Mouse (Mus musculus) layer of hippocampus, postnatal 10 days (tissue): ENCODE measurements around the gene Ckap2l. TPM values are rescaled to one million over a fixed set of nuclear protein-coding genes. Genes with fewer than 3 reads are reported as not detected.

ENCODE experiments used
- DNase-seq, 2 experiments: peaks; one replicate each; pipeline ENCODE4 v3.0.0; 2021; ENCODE audit warnings: low spot score in 2 of 2
- total RNA-seq, 2 experiments: library from RNA; stranded (reverse); gene quantifications; 2 replicates each; pipeline ENCODE4 v1.2.3; 2021

Ckap2l gene
- total RNA-seq, 2 experiments from 2014 or later: 3.3 to 4.1 TPM

DNA sequence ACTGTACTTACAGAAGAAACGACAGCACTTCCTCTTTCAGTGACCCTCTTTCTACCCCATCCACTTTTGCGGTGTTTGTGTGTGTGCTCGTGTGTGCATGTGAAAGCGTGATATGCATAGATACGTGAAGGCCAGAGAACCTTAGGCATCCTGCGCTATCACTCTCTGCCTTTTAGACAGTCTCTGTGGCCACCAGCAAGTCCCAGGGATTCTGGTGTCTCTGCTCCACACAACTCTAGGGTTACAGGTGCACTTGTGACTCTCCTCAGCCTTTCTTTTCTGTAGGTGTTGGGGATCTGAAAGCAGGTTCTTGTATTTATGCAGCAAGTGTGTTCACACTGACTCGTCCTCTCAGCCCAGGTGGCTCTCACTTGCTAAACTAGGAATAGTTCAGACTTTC lies 31.7 kb downstream of the Ckap2l start:
- DNase-seq: no peak

DNA sequence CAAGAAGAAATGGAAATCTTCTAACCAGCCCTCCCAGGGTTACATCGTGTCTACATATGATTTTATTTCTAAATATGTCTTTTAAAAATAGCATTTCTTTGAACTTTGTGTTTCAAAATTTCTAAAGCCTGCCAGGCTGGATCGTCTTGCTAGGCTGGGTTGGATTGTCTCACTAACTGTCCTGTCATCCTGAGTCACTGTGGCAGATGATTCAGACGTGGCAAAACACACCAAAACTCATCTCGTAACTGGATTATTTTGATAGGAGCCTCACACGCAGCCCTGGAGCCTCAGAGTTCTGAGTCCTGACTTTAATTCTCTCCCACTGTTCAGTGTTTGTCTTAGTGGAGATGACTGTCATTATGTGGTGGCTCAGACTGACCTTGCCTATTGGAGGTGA lies 33.9 kb downstream of the Ckap2l start:
- DNase-seq: no peak

DNA sequence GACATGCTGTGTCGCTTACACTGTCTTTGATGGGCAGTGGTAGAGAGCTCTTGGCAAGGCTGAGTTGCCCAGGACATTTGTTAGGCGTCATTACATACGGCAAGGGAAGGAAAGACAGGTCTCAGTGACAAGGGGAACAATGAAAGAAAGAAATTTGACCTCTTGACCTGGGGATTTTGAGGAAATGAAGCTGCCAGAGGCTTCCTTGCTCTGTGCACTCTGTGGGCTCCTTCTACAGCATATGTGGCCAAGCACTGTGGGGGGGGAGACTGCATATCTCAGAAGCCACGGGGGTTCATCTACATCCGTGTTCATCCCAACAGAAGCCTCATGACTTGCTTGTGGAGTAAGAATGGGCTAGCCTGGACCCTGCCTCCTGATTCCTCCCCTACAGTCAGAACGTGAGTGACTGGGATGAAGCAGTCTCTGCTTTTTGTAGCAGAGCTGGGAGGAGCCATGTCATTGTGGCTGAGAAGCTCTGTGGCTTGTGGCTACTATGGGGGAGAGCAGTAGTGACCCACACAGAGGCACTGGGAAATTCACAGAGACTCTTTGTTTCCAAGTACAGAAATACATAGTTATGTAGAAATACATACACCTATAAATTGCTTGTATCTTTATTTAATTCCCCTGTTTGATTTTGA lies 35.7 kb downstream of the Ckap2l start:
- no peak for DNase-seq

DNA sequence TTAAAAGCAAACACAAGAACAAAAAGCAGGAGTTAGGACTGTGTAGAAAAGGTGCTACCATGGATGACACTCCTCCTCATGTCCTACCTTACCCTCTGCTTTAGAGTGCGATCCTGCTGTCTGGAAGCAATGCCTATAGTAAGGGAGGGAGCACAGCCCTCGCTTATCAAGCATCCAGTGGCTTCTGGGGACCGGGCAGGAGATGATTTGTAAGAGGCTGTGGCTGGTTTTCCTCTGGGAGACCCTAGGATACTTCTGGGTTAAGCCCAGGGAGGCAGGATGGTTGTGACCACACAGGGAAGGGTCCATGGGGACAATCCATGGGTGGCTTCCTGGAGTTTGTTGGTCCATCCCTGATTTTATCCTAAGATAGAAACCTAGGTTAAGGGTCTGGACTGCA lies 36.4 kb downstream of the Ckap2l start:
- no peak for DNase-seq

DNA sequence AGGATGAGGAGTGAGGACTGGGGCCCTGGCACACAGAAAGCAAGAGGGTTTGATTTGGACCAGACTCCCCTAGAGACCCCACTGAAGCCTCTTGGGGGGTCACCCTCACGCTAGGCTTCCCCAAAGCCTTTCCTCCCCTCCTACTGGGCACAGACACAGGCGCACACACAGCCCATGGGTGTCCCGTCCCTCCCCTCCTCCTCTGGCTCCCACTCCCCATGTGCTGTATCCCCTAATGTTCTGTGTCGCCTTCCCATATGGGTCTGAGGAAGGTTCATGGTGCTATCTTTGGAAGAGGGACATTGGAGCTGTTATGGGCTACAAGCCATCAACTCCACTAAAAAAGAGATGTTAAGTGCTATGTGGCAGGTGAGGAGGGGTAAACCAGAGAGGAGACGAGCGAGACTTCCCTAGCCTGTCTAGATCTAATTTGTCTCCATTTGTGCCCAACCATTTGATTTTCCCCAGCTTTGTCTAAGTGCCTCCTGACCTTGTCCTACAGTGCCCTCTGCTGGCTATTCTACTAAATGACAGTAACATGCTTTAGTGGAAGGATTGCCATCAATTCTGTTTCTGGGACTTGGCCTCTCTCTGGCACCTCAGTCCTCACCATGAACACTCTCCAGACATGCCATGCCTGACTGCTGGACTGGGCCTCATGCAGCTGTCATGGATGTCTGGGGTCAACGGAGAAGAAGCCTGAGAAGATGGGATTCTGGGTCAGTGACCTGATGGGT lies 38.4 kb downstream of the Ckap2l start:
- peak; percentile 63 to 79 for DNase-seq

DNA sequence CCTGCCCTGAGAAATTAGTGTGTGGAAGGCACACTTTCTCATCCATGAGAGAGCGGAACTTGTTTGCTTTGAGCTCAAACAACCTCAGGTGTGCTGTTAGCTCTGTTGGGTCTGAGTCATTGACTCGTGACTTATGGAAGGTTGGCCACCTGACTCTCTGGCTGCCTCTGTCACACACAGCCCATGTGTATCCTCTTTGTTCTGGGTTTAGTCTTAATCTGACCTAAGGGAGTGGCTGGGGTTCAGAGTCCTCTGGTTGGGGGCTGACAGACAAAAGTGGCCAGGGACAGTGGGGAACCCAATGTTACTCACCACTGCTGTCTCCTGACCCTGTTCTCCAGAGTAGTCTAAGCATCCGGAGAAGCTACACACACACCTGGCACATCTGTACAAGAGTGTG lies 39.0 kb downstream of the Ckap2l start:
- DNase-seq: no peak

DNA sequence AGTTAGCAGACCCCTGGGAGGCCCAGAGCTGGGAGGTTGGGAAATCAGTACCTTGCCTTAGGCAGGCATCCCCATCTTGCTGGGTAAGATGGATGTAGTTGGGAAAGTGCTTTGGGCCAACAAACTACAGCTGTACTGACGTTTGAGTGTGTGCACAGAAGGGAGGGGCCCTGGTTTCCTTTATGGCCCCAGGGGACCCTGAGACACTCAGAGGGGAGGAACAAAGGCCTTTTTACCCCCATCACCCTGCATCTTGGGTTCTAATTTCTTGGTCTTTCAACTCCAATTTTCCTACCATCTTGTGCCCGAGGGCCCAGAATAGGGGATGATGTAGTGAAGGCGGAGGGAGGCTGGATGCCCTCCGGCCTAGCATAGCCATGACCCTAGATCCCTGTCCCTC lies 41.0 kb downstream of the Ckap2l start:
- no peak for DNase-seq

DNA sequence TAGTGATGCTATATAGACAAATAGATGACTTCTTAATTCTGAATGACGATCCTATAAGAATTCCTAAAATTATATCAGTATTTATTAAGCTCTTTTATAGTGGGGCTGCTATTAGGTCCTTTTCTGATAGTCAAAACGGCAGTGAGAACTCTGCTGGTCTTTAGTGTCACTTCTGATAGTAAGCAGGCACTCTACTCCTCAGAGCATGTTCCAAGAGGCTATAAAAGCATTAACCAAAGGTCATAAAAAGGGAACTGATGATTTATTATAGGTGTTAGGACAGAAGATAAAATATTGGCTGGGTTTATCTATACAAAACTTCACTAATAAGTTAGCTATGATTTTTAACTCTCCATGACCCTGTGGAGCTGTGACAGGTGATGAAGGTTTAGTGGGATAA lies 42.9 kb downstream of the Ckap2l start:
- no peak for DNase-seq

DNA sequence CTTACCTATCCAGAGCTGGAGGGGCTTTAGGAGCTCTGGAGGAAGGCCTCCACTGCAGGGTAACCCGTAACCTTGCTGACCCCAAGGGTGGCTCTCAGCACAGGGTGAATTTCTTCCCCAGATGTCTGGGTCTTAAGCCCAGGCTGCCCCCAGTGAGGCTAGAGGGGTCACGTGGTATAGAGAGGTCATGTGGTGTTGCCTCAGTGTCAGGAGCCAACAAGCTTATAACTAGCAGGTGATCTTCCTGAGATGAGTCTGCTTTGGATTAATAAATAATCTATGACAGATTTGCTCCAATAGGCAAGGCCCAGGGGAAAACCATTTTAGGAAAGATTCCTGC lies 43.4 kb downstream of the Ckap2l start:
- DNase-seq: no peak

DNA sequence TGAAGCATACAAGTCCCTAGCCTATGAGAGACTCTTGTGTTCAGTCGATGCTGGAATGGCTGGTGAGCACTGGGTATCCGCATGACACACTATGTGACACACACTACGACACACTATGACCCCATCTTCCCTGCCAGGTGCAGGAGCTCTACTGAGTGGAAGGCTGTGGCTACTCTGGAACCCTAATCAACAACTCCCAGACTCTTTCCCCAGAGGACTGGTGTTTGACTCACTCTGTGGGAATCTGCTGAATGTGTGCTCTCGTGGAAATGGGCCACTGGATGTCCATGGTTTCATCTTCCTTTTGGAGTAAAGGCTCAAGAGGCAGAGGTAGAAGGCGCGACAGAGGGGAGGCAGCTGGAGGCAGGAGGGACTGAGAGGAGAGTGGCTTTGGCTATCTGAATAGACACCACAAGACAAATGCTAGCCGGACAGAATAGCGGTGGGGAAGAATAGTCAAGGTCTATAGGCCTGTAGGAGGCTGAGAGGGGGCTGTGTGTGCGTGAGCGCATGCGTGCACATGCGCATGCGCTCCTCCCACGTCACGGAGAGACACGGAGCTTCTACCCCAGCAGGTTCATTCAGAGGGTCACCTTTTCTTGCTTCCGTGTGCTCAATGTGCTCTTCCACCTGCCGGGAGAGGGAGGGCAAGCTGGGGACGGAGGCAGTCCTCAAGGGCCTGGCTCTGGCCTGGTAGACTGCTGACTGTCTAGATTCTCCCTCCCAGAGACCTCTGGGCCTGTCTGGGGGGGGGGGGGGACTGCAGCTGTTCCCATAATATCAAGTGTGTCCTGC lies 44.0 kb downstream of the Ckap2l start:
- no peak for DNase-seq

DNA sequence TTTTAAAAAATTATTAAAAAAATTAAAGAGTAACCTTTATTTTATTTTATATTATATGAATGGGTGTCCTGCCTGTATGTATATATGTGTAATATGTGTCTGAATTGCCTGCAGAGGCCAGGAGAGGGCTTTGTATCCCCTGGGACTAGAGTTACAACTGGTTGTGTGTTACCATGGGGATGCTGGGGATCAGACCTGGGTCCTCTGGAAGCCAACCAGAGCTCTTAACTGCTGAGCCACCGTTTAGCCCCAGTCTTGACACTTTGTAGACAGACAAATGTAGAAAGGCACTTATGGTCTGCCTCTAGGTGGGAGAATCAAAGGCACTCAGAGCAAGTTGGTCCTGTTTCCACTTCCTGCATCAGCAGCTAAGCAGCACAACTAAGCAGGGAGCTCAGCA lies 47.7 kb downstream of the Ckap2l start:
- no peak for DNase-seq

DNA sequence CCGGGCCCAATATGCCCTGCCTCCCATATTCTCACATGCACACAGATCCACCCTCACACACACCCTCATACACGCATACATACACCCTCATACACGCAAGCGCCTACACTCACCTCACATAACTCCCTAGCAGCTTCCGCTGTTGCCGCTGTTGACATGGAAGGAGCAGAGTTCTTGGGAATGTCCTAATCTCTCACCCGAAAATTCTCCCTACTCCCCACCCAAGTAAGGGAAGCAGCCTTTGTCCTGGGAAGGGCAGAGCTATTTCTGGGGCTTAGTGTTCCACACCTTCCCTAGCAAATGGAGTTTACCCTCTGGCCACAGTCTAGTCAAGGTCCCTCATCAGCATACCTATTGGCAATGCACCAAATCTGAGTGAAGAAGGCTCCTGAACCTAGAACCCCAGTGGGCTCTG lies 49.3 kb downstream of the Ckap2l start:
- DNase-seq: no peak

DNA sequence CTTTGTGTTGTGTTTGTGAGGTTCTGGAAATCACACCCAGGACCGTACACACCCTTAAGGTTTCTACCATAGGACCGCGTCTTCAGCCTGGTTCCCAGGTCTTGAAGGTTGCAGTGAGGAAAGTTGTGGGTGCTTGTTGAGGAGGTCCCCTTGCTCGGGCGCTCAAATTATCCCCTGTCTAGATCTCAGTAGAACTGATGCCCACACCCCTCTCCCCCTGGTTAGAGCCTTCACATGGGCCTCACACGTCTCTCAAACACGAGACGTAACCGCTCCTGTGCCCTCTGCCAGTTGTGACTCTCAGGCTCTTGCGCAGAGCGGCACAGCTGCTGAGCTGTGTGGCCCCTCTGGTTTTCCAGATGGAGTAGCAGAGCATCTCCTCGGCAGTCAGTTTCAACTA lies 50.1 kb downstream of the Ckap2l start:
- no peak for DNase-seq

DNA sequence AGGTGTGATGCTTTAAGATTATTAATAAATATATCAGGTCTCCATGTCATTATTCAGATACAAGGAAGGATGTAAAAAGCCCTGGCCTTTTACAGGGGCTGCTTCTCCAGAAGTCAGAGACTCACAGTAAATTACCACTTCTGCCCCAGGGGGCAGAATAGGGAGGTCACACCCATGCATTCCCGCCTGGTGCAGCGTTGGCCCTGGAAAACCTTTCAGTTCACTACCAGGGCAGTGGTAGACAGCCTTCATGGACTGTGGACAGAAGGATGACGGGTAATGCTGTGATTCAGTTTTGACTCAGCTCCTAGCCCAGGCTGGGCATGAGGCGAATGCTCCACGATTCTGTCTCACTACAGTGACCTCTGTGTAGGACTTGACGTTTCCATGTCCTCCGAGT lies 50.6 kb downstream of the Ckap2l start:
- DNase-seq: no peak

DNA sequence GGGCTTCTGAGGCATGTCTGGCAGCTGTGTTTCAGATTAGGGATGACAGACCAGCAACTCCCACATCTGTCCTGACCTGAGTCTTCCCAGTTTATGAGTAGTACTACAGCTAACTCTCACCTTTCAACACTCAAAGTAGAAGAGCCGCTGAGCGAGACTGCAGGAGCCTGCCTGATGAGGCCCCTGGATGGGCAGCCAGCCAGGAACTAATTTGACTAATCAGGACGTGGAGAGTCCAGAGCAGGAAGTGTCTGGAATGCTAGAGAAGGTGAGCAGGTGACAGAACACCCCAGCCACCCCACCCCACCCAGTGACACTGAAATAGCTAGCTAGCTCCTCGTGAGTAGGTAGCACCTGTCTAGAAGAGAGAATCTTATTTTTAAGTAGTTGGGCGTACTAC lies 51.4 kb downstream of the Ckap2l start:
- no peak for DNase-seq

DNA sequence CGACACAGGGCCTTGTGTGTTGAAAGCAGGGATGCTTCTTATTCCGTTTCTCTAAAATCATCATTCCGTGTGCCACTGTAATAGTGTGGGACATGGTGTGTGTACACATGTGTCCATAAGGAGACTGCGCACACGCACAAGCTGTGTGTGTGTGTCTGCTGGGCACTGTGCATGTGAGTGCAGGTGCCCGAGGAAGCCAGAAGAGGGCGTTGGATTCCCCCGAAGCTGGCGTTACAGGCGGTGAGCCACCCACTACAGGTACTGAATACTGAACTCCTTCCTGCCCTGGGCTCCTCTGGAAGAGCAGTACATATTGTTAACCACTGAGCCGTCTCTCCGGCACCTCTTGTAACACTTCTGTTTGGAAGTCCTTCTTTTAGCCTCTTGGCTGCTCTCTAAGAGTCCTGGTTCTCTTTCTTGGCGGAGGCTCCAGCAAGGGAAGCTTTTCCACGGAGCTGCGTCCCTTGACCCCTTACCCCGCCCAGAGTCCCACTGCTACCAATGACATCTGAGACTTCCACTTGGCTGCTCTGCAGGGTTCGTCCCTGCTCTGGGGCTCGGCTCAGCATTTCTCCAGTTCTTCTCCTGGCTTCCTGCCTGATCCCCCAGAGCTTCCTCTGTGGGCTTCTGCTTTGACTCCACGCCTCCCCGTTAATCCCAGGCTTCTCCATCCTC lies 52.4 kb downstream of the Ckap2l start:
- no peak for DNase-seq

DNA sequence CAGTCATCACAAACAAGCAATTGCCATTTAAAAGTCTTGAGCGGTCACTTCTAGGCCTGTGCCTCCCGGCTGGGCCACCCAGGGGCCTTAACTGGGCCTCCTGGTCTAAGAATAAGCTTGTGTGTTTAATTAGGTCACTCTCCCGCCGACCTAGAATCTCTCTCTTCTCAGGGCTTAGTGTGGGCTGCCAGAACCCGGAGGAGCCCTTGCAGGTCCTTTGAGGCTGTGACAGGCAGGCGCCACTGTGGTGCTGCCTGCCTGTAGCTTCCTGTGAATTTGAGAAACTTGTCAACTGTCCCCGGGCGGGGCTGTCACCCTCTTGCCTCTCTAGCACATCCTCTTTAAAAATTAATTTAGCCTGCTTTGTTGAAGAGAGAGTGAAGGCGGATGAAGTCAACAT lies 53.2 kb downstream of the Ckap2l start:
- DNase-seq: peak in 1 of 2 experiments; percentile 27

DNA sequence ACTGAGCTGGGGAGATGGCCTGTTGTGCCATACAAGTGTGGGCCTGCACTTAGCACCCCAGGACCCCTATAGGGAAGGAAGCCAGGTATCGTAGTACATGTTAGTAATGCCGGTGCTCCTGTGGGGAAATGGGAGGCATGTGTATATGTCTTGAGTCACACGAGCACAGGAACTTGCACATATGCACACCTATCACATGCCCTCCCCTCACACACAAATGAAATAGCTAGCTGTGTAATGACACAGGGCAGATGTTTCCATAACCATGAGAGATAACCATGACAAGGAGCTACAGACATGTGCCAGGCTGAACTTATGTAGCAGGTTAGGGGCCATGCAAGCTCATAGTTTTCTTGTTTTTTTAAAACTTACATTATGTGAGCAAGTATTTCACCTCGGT lies 54.0 kb downstream of the Ckap2l start:
- no peak for DNase-seq

DNA sequence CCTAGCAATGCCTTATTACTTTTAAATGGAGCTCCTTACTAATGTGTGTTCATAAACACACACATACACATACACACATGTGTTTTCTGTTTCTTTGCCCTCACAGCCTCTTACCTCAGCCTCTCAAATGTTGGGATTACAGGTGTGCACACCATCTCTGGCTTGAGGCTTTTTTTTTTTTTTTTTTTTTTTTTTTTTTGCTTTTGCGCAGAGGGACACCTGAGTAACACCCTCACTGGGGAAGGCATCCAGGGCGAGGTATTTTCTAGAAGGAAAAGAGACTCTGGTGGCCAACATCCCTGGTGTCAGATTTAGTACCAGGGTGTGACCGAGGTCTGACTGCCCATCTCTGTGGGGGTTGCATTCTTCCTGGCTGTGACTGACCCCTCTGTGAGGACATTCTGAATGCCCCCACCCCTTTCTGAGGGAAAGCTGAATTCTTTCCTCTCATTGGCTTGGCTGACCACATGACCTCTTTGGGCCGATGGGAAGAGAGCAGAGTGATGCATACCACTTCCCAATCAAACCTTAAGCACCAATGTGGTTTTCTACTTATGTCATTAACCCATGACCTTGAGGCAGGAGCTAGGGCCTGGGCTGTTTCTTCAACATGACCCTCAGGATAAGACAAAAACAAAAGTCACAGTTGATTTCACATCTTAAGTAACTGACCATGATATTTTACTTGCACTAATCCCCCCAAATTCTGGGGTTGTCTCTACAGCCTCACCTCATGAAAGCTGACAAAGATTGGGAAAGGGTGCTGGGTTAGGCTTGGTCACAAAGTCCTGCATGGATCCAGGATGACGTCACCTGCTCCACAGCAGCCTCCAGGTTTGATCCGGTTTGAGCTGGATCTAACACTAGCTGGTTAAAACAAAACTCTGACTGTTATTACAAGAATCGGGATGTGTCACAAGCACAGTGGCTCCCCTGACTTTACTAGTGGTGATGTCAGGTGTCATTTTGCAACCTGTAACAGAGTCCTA lies 54.9 kb downstream of the Ckap2l start:
- DNase-seq: no peak

DNA sequence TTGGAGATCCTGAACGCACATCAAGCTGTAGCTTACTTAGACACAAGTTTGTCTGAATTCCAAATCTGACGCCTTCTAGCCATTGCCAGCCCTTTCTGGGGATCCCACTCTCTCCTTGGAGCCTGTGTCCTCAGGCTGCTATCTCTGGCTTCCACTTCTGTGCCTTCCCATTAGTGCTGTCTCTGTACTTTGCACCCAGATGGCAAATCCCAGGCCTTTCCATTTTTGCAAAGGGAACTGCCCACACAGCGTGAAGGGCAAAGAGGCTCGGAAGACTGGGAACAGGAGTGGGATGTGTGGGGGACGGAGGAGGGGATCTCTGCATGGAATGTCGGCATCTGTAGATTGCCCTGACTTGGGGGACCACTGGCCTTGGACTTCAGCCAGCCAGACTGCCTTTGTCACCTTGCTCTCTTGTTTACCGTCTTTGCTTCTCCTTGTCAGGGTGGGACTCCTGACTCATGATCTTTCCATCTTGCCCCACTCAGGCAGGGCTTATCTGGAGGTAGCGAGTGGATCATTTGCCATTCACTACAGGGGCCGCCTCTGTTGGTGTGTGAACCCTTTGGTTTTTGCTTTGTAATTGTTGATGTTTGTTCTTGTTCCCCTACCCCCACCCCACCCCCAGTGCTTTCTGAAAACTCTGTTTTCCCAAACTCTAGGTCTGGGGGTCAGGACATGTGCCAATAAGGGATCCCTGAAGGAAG lies 56.1 kb downstream of the Ckap2l start:
- DNase-seq: no peak
